Mouse (Mus musculus) neural tube, embryonic 15.5 days (tissue): Measurements from ENCODE around the gene Astn2. TPM values are rescaled to one million over a fixed set of nuclear protein-coding genes. Genes with fewer than 3 reads are reported as not detected.
A peak's percentile ranks its signal among the peaks of the same experiment; 100 is the strongest.

Experiments used
- ATAC-seq: fragments of 200-750 bp; cut with Nextera tagmentation; 2 replicates; pipeline ENCODE4 v1.8.0; 2017; ENCODE audit warnings: mild to moderate bottlenecking, moderate TSS enrichment, moderate library complexity; ENCODE audit not compliant: low FRiP score
- H3K27ac ChIP-seq: fragments of 300-500 bp; sonication (generic); replicated peaks from 2 replicates; pipeline ENCODE4 v1.5.1; 2015; ENCODE audit warnings: mild to moderate bottlenecking, inconsistent platforms
- H3K27me3 ChIP-seq: fragments of 300-500 bp; sonication (generic); replicated peaks from 2 replicates; pipeline ENCODE4 v1.6.1; 2015; ENCODE audit warnings: inconsistent platforms
- H3K36me3 ChIP-seq: fragments of 300-500 bp; sonication (generic); 2 replicates; pipeline ENCODE4 v1.6.1; 2015; ENCODE audit warnings: inconsistent platforms
- H3K4me1 ChIP-seq: fragments of 300-500 bp; sonication (generic); 2 replicates; pipeline ENCODE4 v1.6.1; 2015; ENCODE audit warnings: inconsistent platforms
- H3K4me2 ChIP-seq: fragments of 300-500 bp; sonication (generic); 2 replicates; pipeline ENCODE4 v1.6.1; 2015; ENCODE audit warnings: inconsistent platforms, mild to moderate bottlenecking, moderate library complexity
- H3K4me3 ChIP-seq: fragments of 300-500 bp; sonication (generic); replicated peaks from 2 replicates; pipeline ENCODE4 v1.5.1; 2015; ENCODE audit warnings: mild to moderate bottlenecking, inconsistent platforms
- H3K9ac ChIP-seq: fragments of 300-500 bp; sonication (generic); replicated peaks from 2 replicates; pipeline ENCODE4 v1.6.1; 2015; ENCODE audit warnings: mild to moderate bottlenecking, inconsistent platforms
- H3K9me3 ChIP-seq: fragments of 300-500 bp; sonication (generic); replicated peaks from 2 replicates; pipeline ENCODE4 v1.6.1; 2016; ENCODE audit warnings: inconsistent platforms
- WGBS: fragments of 180-500 bp; shearing (Covaris S2); methylation state at CpG from one replicate; pipeline ENCODE4 v1.1.7; 2015; ENCODE audit warnings: mixed read lengths; 5-methylcytosine and 5-hydroxymethylcytosine counted together
- polyA plus RNA-seq: library from polyadenylated mRNA; unstranded; fragments of >200 nt; fragmentation: Nextera tagmentation; extraction: Ambion mirVana; gene quantifications from 2 replicates; pipeline ENCODE4 v1.2.1, GENCODE M21; 2015

The Astn2 gene
- polyA plus RNA-seq, 1 experiment from 2014 or later, result 3.9 TPM

- Histone ChIP-seq H3K4me3 (no peak overlapping the region), H3K9me3 (no peaks in the 10 kb centered on the region), H3K27me3 (no peaks in the 10 kb centered on the region), H3K27ac (no peak overlapping the region), H3K4me2 (no peak overlapping the region), H3K4me1 (0 out of 2 replicates have a peak, but pooled peaks cover 3% of the 10 kb centered on the region), H3K9ac (no peak overlapping the region), H3K36me3 (no peaks in the 10 kb centered on the region)
- 55% methylated on average over 2 of the region's 2 CpGs for WGBS
- ATAC-seq, result peak; percentile 87
Observed at GRCm38 (mm10) chr4:65719610-65720009, 684.8 kb downstream of the Astn2 start.

DNA sequence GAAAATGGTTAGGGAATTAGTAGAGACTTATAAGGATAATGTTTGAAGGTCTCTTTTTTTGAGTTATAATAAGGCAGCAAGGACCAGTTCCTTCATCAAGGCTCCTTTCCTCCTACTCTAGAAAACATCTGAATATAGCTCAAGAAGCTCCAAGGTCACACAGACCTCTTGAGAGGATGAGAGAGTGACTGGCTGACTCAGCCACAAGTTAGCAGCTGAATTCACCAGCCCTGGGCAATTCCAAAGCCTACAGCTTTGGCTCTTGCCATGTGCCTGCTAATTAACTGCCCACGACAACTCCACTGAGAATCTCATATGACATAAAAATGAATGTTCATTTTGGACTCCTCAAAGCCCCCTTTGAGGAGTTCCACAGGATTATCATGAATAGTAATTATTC, 686.5 kb downstream of the Astn2 start:
- H3K4me2 ChIP-seq, result no peak overlapping the region
- ATAC-seq, result no peak
- H3K27ac ChIP-seq, result no peak overlapping the region
- no peaks in the 10 kb centered on the region for H3K9me3 ChIP-seq
- H3K4me1 ChIP-seq, result 0 out of 2 replicates have a peak, but pooled peaks cover 3% of the 10 kb centered on the region
- H3K27me3 ChIP-seq, result no peaks in the 10 kb centered on the region
- H3K4me3 ChIP-seq, result no peak overlapping the region
- H3K9ac ChIP-seq, result no peak overlapping the region
- no peaks in the 10 kb centered on the region for H3K36me3 ChIP-seq
- 71% methylated on average over 1 of the region's 1 CpGs for WGBS

DNA sequence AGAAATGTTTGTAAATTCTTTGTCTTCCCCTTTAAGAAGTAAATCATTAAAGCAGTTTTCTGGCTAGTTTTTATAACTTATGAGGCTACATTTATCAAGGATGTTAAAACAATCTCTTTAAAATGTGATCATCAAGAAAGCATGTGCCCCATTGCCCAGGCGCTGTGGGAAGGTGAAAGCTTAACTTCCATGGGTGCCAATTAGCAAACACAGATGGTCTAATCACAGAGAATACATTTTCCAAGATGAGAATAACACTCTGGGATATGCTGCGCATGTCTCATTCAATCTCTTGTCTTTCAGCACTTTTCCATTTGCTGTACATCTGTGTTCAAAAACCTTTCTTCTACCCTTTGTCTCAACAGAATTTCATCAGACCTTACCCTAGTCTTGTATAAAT, 688.3 kb downstream of the Astn2 start:
- H3K36me3 ChIP-seq, result no peaks in the 10 kb centered on the region
- no peak for ATAC-seq
- no peak overlapping the region for H3K4me3 ChIP-seq
- no peaks in the 10 kb centered on the region for H3K9me3 ChIP-seq
- H3K4me2 ChIP-seq, result no peak overlapping the region
- H3K4me1 ChIP-seq, result 0 out of 2 replicates have a peak, but pooled peaks cover 3% of the 10 kb centered on the region
- 81% methylated on average over 2 of the region's 2 CpGs for WGBS
- H3K27ac ChIP-seq, result no peak overlapping the region
- no peak overlapping the region for H3K9ac ChIP-seq
- no peaks in the 10 kb centered on the region for H3K27me3 ChIP-seq

DNA sequence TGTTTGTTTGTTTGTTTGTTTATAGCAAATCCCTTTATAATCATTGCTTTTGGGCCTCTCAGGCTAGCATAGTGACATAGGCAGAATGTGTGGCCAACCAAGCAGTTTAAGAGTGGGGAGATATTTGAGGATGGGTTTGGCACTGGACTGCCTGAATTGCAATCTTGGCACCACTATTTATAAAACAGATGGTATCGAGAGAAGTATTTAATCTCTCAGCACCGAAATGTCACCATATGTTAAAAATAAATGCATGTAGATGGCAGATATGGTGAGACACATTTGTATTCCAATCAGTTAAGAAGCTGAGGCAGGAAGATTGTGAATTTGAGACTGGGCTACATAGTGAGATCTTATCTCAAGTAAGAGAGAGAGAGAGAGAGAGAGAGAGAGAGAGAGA, 692.7 kb downstream of the Astn2 start:
- no peak for ATAC-seq
- H3K27me3 ChIP-seq, result no peaks in the 10 kb centered on the region
- no peaks in the 10 kb centered on the region for H3K36me3 ChIP-seq
- H3K4me1 ChIP-seq, result no peaks in the 10 kb centered on the region
- H3K4me2 ChIP-seq, result no peak overlapping the region
- WGBS, result 78% methylated on average over 2 of the region's 2 CpGs
- no peak overlapping the region for H3K27ac ChIP-seq
- H3K4me3 ChIP-seq, result no peak overlapping the region
- H3K9ac ChIP-seq, result no peak overlapping the region
- H3K9me3 ChIP-seq, result no peaks in the 10 kb centered on the region

- Histone ChIP-seq H3K27ac (no peak overlapping the region), H3K9me3 (no peaks in the 10 kb centered on the region), H3K4me2 (no peak overlapping the region), H3K4me3 (no peak overlapping the region), H3K9ac (no peak overlapping the region), H3K36me3 (no peaks in the 10 kb centered on the region), H3K4me1 (no peaks in the 10 kb centered on the region), H3K27me3 (no peaks in the 10 kb centered on the region)
- no peak for ATAC-seq
Observed at GRCm38 (mm10) chr4:65710623-65711022, 693.8 kb downstream of the Astn2 start.

DNA sequence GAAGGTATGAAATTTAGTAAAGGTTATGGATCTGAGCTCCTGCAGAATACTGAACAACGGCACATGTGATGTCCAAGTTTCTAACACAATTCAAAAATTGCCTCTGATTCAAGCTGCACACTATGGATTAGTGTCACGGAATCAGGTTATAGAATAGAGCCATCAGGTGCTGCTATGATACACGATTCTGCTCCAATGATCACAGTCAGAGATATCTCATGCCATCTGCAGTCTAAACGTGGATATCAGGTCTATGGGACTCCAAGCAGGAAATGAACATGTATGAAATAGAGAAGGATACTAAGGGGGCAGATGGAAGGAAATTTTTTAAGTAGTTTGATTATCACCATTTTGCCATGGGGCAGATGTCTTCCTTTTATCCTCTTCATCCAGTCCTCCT, 702.6 kb downstream of the Astn2 start:
- Histone ChIP-seq H3K4me3 (no peak overlapping the region), H3K9me3 (no peaks in the 10 kb centered on the region), H3K36me3 (no peaks in the 10 kb centered on the region), H3K27ac (no peak overlapping the region), H3K27me3 (no peaks in the 10 kb centered on the region), H3K4me1 (peaks cover 8% of the 10 kb centered on the region), H3K4me2 (no peak overlapping the region), H3K9ac (no peak overlapping the region)
- ATAC-seq, result no peak
- WGBS, result 69% methylated on average over 4 of the region's 4 CpGs

DNA sequence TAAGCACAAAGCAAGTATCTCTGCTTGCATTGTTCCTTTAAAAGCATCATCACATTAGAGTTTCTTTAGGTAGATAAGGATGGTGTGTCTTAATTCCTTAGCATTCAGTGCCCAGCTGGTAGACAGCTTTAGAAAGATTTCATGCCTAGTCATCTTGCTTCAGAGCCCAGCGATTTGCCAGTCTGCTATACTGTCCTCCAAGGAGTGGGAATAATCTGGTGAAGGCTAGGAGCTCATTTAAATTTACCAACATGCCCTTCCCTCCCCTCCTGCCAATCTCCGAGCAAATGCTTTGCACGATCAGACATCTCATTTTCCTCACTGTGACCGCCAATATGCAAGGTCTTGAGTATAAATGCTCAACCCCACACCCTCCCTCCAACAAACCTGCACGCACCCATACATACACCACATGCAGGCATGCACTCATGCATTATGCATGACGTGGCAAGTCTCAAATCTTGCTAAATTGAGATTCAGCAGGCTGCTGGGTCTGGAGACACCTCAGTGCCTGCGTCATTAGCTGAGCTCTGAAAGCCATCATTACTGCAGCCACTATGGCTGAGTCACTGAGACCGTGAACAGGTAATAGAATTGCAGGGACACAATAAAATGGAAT, 704.6 kb downstream of the Astn2 start:
- no peaks in the 10 kb centered on the region for H3K9me3 ChIP-seq
- H3K27ac ChIP-seq, result peak overlapping the region; percentile 56
- H3K36me3 ChIP-seq, result no peaks in the 10 kb centered on the region
- ATAC-seq, result peak; percentile 91
- peaks cover 8% of the 10 kb centered on the region for H3K4me1 ChIP-seq
- 26% methylated on average over 8 of the region's 8 CpGs for WGBS
- H3K9ac ChIP-seq, result no peak overlapping the region
- no peaks in the 10 kb centered on the region for H3K27me3 ChIP-seq
- no peak overlapping the region for H3K4me2 ChIP-seq
- H3K4me3 ChIP-seq, result no peak overlapping the region

DNA sequence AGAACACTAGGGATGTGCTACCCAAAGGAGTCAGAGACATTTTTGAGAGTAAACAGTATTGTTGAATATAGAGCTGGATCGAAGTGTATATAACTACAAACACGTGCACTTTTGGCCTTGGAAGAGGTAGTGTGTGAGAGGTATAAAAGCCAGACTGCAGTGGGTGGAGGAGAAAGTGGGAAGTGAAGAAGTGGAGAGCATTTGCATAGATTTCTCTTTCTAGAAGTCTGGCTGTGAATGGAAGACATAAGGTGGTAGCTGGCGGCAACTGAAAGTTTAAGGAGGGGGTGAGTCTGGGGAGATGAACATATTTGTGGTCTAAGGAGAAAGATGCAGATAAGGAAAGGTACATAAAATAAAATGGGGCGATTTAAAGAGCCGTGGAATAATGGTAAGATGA, 709.2 kb downstream of the Astn2 start:
- peaks cover 6% of the 10 kb centered on the region for H3K4me1 ChIP-seq
- WGBS, result 92% methylated on average over 5 of the region's 5 CpGs
- ATAC-seq, result no peak
- H3K27ac ChIP-seq, result no peak overlapping the region
- no peak overlapping the region for H3K9ac ChIP-seq
- H3K9me3 ChIP-seq, result no peaks in the 10 kb centered on the region
- H3K27me3 ChIP-seq, result no peaks in the 10 kb centered on the region
- H3K4me2 ChIP-seq, result no peak overlapping the region
- H3K36me3 ChIP-seq, result no peaks in the 10 kb centered on the region
- no peak overlapping the region for H3K4me3 ChIP-seq

- Histone ChIP-seq H3K27me3 (no peaks in the 10 kb centered on the region), H3K36me3 (no peaks in the 10 kb centered on the region), H3K4me3 (no peak overlapping the region), H3K27ac (no peak overlapping the region), H3K9ac (no peak overlapping the region), H3K9me3 (no peaks in the 10 kb centered on the region), H3K4me2 (no peak overlapping the region), H3K4me1 (no peaks in the 10 kb centered on the region)
- WGBS, result 89% methylated on average over 5 of the region's 5 CpGs
- ATAC-seq, result no peak
Observed at GRCm38 (mm10) chr4:65694011-65694410, 710.4 kb downstream of the Astn2 start.

GRCm38 (mm10) chr4:65687006-65687723, 717.2 kb downstream of the Astn2 start:
- no peak overlapping the region for H3K9ac ChIP-seq
- ATAC-seq, result peak; percentile 59; the same call in 1 of the 2 replicates
- H3K4me3 ChIP-seq, result no peak overlapping the region
- no peaks in the 10 kb centered on the region for H3K27me3 ChIP-seq
- H3K36me3 ChIP-seq, result no peaks in the 10 kb centered on the region
- no peak overlapping the region for H3K4me2 ChIP-seq
- no peaks in the 10 kb centered on the region for H3K9me3 ChIP-seq
- no peak overlapping the region for H3K27ac ChIP-seq
- H3K4me1 ChIP-seq, result no peaks in the 10 kb centered on the region
- 13% methylated on average over 1 of the region's 1 CpGs for WGBS

DNA sequence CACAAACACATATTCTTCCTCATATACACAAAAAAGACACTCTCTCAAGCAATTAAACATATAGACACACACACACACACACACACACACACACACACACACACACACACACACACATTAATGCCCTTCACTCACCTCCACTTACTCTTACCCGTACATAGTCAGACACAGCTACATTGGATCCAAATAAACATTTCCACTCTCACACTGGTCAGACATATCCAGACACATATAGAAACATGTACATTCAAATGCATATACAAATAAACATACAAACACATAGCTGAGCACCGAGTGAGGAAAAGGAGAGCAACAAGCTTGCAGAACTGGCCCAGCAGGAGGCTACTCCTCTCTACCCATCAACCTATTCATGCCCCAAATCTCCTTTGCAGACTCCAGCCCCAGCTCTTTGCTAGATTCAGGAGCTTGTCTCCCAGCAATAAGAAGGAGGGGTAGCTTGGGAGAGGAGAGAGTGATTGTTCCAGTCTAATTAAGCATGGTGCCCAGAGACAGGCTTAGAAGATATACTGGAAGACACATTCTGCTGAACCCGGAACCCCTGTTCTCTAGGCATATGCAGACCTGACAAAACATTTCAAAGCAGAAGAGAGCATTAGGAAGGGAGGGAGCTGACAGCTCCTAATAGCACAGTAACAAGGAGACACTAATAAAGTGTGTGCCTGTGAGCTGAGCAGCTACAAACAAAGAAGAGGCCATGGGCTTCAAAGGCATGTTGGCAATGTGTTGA, 718.0 kb downstream of the Astn2 start:
- Histone ChIP-seq H3K9ac (no peak overlapping the region), H3K27ac (0 out of 2 replicates have a peak overlapping the region, but pooled peaks have one; percentile 37), H3K4me3 (no peak overlapping the region), H3K4me1 (no peaks in the 10 kb centered on the region), H3K27me3 (no peaks in the 10 kb centered on the region), H3K4me2 (no peak overlapping the region), H3K9me3 (no peaks in the 10 kb centered on the region), H3K36me3 (no peaks in the 10 kb centered on the region)
- 14% methylated on average over 3 of the region's 3 CpGs for WGBS
- ATAC-seq, result peak; percentile 80

DNA sequence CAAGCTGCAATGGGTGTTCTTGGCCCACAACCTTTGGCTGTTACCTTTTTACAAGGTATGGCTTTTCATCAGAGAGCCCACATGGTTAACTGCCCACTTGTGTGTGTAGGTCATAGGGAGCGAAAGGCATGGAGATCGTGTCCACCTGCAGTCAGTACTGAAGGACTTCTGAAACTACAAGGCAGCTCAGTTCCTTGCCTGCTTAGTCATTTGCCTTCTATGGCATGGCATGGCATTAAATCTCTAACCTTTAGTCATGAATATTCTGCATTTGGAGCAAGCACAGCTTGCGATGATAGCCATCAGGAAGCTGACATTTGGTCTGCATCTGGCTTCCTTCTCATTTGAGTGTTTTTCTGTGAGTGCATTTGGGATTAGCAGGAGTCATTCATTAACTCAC, 720.0 kb downstream of the Astn2 start:
- Histone ChIP-seq H3K36me3 (no peaks in the 10 kb centered on the region), H3K4me2 (no peak overlapping the region), H3K9ac (no peak overlapping the region), H3K4me1 (no peaks in the 10 kb centered on the region), H3K27ac (no peak overlapping the region), H3K27me3 (no peaks in the 10 kb centered on the region), H3K4me3 (no peak overlapping the region), H3K9me3 (no peaks in the 10 kb centered on the region)
- 84% methylated on average over 3 of the region's 3 CpGs for WGBS
- no peak for ATAC-seq
